Comparison of ENCODE assay signal across 7 mouse cellular contexts in the genomic region with DNA sequence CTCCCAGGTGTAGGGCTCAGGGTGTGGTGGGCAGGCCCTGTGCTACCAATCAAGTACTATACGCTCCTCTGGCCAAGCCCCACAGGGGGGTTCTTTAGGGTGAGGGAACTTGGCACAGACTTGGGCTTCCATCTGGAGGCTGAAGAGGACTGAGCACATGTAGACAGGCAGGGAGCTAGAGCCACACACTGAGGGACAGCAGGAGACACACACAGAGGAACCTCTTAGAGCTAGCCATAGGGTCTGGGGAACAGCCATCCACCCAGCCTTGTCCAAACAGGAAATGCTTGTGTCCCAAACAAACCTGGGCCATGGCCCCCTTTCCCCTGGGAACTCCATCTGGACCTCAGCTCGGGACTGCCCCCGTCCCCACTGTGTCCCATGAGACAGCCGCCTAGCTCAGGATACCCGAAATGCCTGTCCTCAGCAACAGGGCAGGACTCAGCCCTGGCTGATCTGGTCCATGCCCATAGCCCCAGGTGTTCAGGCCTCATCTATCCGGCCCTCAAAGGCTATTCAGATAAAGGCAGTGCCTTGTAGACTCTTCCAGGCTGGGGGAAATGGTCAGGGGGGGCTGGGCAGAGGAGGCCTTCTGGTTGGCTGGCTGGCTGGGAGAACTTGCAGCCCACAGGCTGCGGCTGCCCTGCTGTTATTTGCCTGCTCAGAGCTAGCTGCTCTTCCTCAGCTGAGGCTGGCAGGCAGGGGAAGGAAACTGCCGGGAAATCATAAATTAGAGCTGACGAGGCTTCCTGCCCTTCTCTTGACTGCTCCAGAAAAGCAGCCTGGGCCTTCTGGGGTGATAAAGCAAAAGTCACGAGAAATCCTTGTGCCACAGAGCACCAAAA. TPM values are rescaled to one million over a fixed set of nuclear protein-coding genes. Genes with fewer than 3 reads are reported as not detected.
DNase-seq lines count a peak whose midpoint lies in the region; ATAC-seq and TF ChIP-seq lines count a peak whose summit lies in the region.

No protein-coding gene starts in this region.

- H3K4me3 ChIP-seq in lung, embryonic 16.5 days (ENCODE audit: low read length): no peak overlapping the region
- no peak overlapping the region for H3K4me3 ChIP-seq in heart, adult 2 months
- no peak overlapping the region for H3K4me3 ChIP-seq in stomach, embryonic 15.5 days (replicated peaks)

- no peaks in the 10 kb centered on the region for H3K36me3 ChIP-seq in lung, embryonic 16.5 days (ENCODE audit: control insufficient read depth, insufficient read depth, low read length)
- H3K36me3 ChIP-seq in heart, adult 2 months (ENCODE audit: control insufficient read depth, insufficient read depth, low read length): no peaks in the 10 kb centered on the region
- H3K36me3 ChIP-seq in stomach, embryonic 15.5 days: no peaks in the 10 kb centered on the region

- H3K9me3 ChIP-seq in lung, embryonic 16.5 days (ENCODE audit: control insufficient read depth, low read length): no peaks in the 10 kb centered on the region
- no peaks in the 10 kb centered on the region for H3K9me3 ChIP-seq in stomach, embryonic 15.5 days

- WGBS in lung, embryonic 16.5 days: 23% methylated on average over 10 of the region's 10 CpGs
- 41% methylated on average over 10 of the region's 10 CpGs for WGBS in heart, adult 2 months
- WGBS in stomach, embryonic 15.5 days: 33% methylated on average over 10 of the region's 10 CpGs

- no peaks in the 10 kb centered on the region for H3K27me3 ChIP-seq in lung, embryonic 16.5 days (ENCODE audit: control insufficient read depth, insufficient read depth, low read depth, low read length)
- H3K27me3 ChIP-seq in heart, adult 2 months (ENCODE audit: control insufficient read depth, insufficient read depth, low read length): no peaks in the 10 kb centered on the region
- H3K27me3 ChIP-seq in stomach, embryonic 15.5 days (replicated peaks): no peaks in the 10 kb centered on the region

- no peak for TF ChIP-seq POLR2A in heart, adult 2 months (IDR thresholded peaks at IDR 0.05; ENCODE audit: insufficient read depth, low read depth, low read length)

- peak overlapping the region; percentile 80 for H3K27ac ChIP-seq in lung, embryonic 16.5 days (ENCODE audit: low read length)
- peak overlapping the region; percentile 11; the same call in 1 of the 2 replicates for H3K27ac ChIP-seq in heart, adult 2 months
- H3K27ac ChIP-seq in stomach, embryonic 15.5 days: peak overlapping the region; percentile 67

- no peak for DNase-seq in lung, adult 18-20 months
- DNase-seq in heart, adult 2 months: peak; percentile 48 to 49
- peak; percentile 55 to 71 for DNase-seq in kidney, adult 8-10 months
- DNase-seq in gastrocnemius, postnatal 4 days (ENCODE audit: low spot score in 2 of 2): no peak
- no peak for DNase-seq in right cerebral cortex, postnatal 25 days

- TF ChIP-seq CTCF in heart, adult 2 months (IDR thresholded peaks at IDR 0.05): no peak

- H3K79me2 ChIP-seq in heart, adult 2 months (replicated peaks; ENCODE audit: control insufficient read depth, insufficient read depth, low read length): no peaks in the 10 kb centered on the region

- peaks cover 30% of the 10 kb centered on the region for H3K4me1 ChIP-seq in lung, embryonic 16.5 days (replicated peaks; ENCODE audit: control insufficient read depth, insufficient read depth, low read length)
- no peaks in the 10 kb centered on the region for H3K4me1 ChIP-seq in heart, adult 2 months (ENCODE audit: control insufficient read depth, insufficient read depth, low read length)
- H3K4me1 ChIP-seq in stomach, embryonic 15.5 days: peaks cover 25% of the 10 kb centered on the region

- peak overlapping the region; percentile 22; the same call in 1 of the 2 replicates for H3K9ac ChIP-seq in lung, embryonic 16.5 days (ENCODE audit: low read length)
- no peak overlapping the region for H3K9ac ChIP-seq in heart, adult 2 months (ENCODE audit: low read depth, low read length)
- no peak overlapping the region for H3K9ac ChIP-seq in stomach, embryonic 15.5 days

- ATAC-seq in lung, embryonic 16.5 days (ENCODE audit: low read depth): peak; percentile 63
- peak; percentile 33; the same call in 1 of the 2 replicates for ATAC-seq in stomach, embryonic 15.5 days (ENCODE audit: insufficient read depth, low FRiP score, low read depth)

- TF ChIP-seq EP300 in heart, adult 2 months (IDR thresholded peaks at IDR 0.05; ENCODE audit: insufficient read depth, low read depth, low read length): no peak

- H3K4me2 ChIP-seq in lung, embryonic 16.5 days (ENCODE audit: low read depth, low read length): no peak overlapping the region
- H3K4me2 ChIP-seq in stomach, embryonic 15.5 days: no peak overlapping the region

- intact Hi-C loops in heart, adult 2 months (cut with DNase I): no loop called here

RNA-seq across cellular contexts. Expression of a gene that starts 3.1 kb away (rescaled TPM):
- polyA plus RNA-seq in lung, embryonic 16.5 days (2015; fragmentation: Nextera tagmentation; extraction: Ambion mirVana): 46.7 and 52.2 TPM in 2 replicates
- 1 to 10 TPM in 1 of 2 experiments, under 1 TPM in 1; 0.82 to 1.2 TPM for total RNA-seq in heart, adult 2 months (2021)
- polyA plus RNA-seq in heart, adult 2 months (2012; rRNA removed): 2.5 and 3.8 TPM in 2 replicates
- 64.2 and 77.2 TPM in 2 replicates for polyA plus RNA-seq in stomach, embryonic 15.5 days (2015; fragmentation: Nextera tagmentation; extraction: Ambion mirVana)
- total RNA-seq in gastrocnemius, postnatal 4 days (2021): 10 to 100 TPM; 17.4 to 20.4 TPM

RNA-seq across cellular contexts. Expression of a gene that starts 56.1 kb away (rescaled TPM):
- 709 and 717 TPM in 2 replicates for polyA plus RNA-seq in lung, embryonic 16.5 days (2015; fragmentation: Nextera tagmentation; extraction: Ambion mirVana)
- total RNA-seq in heart, adult 2 months (2021): 10 to 100 TPM; 89.7 to 92.3 TPM
- polyA plus RNA-seq in heart, adult 2 months (2012; rRNA removed): 164 and 193 TPM in 2 replicates
- 605 and 630 TPM in 2 replicates for polyA plus RNA-seq in stomach, embryonic 15.5 days (2015; fragmentation: Nextera tagmentation; extraction: Ambion mirVana)
- total RNA-seq in gastrocnemius, postnatal 4 days (2021): 100 to 1,000 TPM; 205 to 243 TPM

RNA-seq across cellular contexts. Expression of a gene that starts 56.5 kb away (rescaled TPM):
- polyA plus RNA-seq in lung, embryonic 16.5 days (2015; fragmentation: Nextera tagmentation; extraction: Ambion mirVana): 23.8 and 26.3 TPM in 2 replicates
- 10 to 100 TPM; 21.2 to 23.3 TPM for total RNA-seq in heart, adult 2 months (2021)
- 30.9 and 34.4 TPM in 2 replicates for polyA plus RNA-seq in heart, adult 2 months (2012; rRNA removed)
- 27.0 and 28.4 TPM in 2 replicates for polyA plus RNA-seq in stomach, embryonic 15.5 days (2015; fragmentation: Nextera tagmentation; extraction: Ambion mirVana)
- 10 to 100 TPM; 25.7 to 25.8 TPM for total RNA-seq in gastrocnemius, postnatal 4 days (2021)

Comparison
In these comparisons a context has a peak if more than half of its experiments do, and no peak if none do; other contexts are left out.
1. H3K27ac ChIP-seq: peak in every context shown above with its lines; median percentile 80 in lung, embryonic 16.5 days; 67 in stomach, embryonic 15.5 days; 11 in heart, adult 2 months.
2. DNase-seq: peak in heart, adult 2 months (2 of 2) and kidney, adult 8-10 months (2 of 2); none in lung, adult 18-20 months (0 of 2), gastrocnemius, postnatal 4 days (0 of 2) and right cerebral cortex, postnatal 25 days (single experiment).